Mouse (Mus musculus) liver, embryonic 16.5 days (tissue): ENCODE results near the gene Tnfrsf18. TPM values are rescaled to one million over a fixed set of nuclear protein-coding genes. Genes with fewer than 3 reads are reported as not detected.

ENCODE experiments used
- ATAC-seq: fragments of 200-750 bp; cut with Nextera tagmentation; 2 replicates; pipeline ENCODE4 v1.8.0; 2017; ENCODE audit warnings: low read depth, mild to moderate bottlenecking, moderate number of reproducible peaks, moderate library complexity
- H3K27ac ChIP-seq: fragments of 300-500 bp; sonication (generic); 2 replicates; pipeline ENCODE4 v1.5.1; 2014; ENCODE audit warnings: mild to moderate bottlenecking, low read length
- H3K27me3 ChIP-seq: fragments of 300-500 bp; sonication (generic); 2 replicates; pipeline ENCODE4 v1.6.1; 2014; ENCODE audit warnings: low read depth, low read length, mixed read lengths; ENCODE audit not compliant: control insufficient read depth, insufficient read depth
- H3K36me3 ChIP-seq: fragments of 300-500 bp; sonication (generic); 2 replicates; pipeline ENCODE4 v1.6.1; 2014; ENCODE audit warnings: mild to moderate bottlenecking; ENCODE audit not compliant: control insufficient read depth, insufficient read depth
- H3K4me1 ChIP-seq: fragments of 300-500 bp; sonication (generic); 2 replicates; pipeline ENCODE4 v1.6.1; 2014; ENCODE audit warnings: low read depth, low read length, mixed read lengths; ENCODE audit not compliant: control insufficient read depth
- H3K4me2 ChIP-seq: fragments of 300-500 bp; sonication (generic); 2 replicates; pipeline ENCODE4 v1.6.1; 2014; ENCODE audit warnings: low read depth, low read length, mixed read lengths
- H3K4me3 ChIP-seq: fragments of 300-500 bp; sonication (generic); 2 replicates; pipeline ENCODE4 v1.5.1; 2014; ENCODE audit warnings: low read depth, mild to moderate bottlenecking, low read length
- H3K9ac ChIP-seq: fragments of 300-500 bp; sonication (generic); 2 replicates; pipeline ENCODE4 v1.6.1; 2014; ENCODE audit warnings: low read depth, low read length
- H3K9me3 ChIP-seq: fragments of 300-500 bp; sonication (generic); replicated peaks from 2 replicates; pipeline ENCODE4 v1.6.1; 2016; ENCODE audit warnings: low read length; ENCODE audit not compliant: control insufficient read depth
- WGBS: fragments of 180-500 bp; shearing (Covaris S2); extraction: QIAGEN DNeasy Blood & Tissue Kit; methylation state at CpG from one replicate; pipeline ENCODE4 v1.1.7; 2014; ENCODE audit not compliant: insufficient replicate concordance; 5-methylcytosine and 5-hydroxymethylcytosine counted together
- polyA plus RNA-seq: library from polyadenylated mRNA; unstranded; fragments of >200 nt; fragmentation: Nextera tagmentation; extraction: Ambion mirVana; gene quantifications from 2 replicates; pipeline ENCODE4 v1.2.1, GENCODE M21; 2015

Gene Tnfrsf18
- polyA plus RNA-seq, 1 experiment from 2014 or later: 0.68 TPM

DNA sequence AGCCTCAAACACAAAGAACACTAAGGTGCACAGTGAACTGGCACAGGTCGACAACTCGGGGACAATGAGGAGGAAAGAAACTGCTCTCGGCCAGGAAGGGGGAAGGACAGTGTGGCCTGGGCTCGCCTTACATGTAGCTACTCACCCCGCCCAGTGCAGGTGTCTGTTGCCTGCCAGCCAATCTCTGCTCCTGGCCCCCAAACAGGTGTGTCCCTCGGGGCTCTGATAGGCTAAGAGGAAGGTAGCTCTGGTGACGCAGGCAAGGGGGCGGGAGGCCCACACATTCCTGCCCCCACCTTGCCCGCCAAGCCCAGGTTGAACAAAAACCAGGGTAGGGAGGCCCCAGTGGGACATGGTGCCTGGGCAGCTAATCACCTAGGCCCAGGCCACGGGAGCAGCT, 33.7 kb downstream of the Tnfrsf18 start:
- no peak overlapping the region for H3K9ac ChIP-seq
- 45% methylated on average over 10 of the region's 10 CpGs for WGBS
- peak; percentile 62 for ATAC-seq
- no peaks in the 10 kb centered on the region for H3K4me1 ChIP-seq
- H3K9me3 ChIP-seq: no peaks in the 10 kb centered on the region
- no peaks in the 10 kb centered on the region for H3K36me3 ChIP-seq
- H3K4me2 ChIP-seq: no peak overlapping the region
- no peak overlapping the region for H3K4me3 ChIP-seq
- H3K27ac ChIP-seq: no peak overlapping the region
- no peaks in the 10 kb centered on the region for H3K27me3 ChIP-seq

DNA sequence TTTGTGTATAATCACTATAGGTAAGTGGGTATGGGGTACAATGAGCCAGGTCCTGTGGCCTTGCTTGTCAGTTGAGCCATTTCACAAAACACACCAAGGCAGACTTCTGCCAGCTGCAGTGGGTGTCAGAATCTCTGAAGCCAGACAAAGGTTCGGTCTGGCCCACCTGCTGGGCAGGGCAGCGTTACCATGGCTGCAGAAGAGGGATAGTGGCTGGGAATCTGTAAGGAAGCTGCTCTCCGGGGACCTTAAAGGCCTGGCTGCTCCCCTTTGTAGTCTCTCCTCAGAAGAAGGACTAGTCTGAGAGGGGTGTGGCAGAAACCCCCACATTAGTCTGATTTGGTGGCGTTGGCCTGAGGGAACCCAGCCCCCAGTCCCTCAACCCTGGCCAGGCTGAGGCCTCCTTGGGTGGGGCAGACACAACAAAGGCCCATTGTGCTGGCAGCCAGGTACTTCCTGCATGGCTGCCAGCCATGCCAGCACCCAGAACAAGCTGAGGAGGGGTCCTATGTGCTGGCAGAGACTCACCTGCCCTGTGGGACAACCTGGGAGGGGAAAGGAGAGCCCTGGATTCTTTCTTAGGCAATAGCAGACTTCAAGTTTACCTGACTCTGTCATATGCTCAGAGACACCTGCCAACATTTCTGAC, 38.0 kb downstream of the Tnfrsf18 start:
- H3K9me3 ChIP-seq: no peaks in the 10 kb centered on the region
- WGBS: 38% methylated on average over 4 of the region's 4 CpGs

DNA sequence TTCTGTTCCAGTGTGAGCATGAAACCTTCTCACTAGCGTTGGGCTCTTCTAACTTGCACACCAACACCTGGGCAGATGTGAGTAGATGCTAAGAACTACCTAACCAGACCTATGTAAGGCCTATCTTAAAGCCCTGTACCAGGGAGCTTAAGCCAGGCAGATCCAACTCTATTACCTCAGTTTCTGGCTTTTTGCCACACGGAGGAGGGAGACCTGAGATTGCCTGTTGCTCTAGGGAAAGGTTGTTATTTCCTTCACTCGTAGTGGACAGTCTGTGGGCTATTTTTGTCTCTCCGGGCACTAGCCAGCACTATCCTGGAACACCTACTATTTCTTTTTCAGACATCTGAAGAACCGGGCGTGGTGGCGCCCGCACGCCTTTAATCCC, 38.5 kb downstream of the Tnfrsf18 start:
- Histone ChIP-seq H3K9me3 (no peaks in the 10 kb centered on the region), H3K27me3 (no peaks in the 10 kb centered on the region), H3K9ac (no peak overlapping the region), H3K4me2 (no peak overlapping the region), H3K4me3 (no peak overlapping the region), H3K4me1 (no peaks in the 10 kb centered on the region), H3K27ac (no peak overlapping the region), H3K36me3 (no peaks in the 10 kb centered on the region)
- 69% methylated on average over 9 of the region's 9 CpGs for WGBS
- no peak for ATAC-seq

More for the DNA sequence above, 38.0 kb downstream of the Tnfrsf18 start:
- Histone ChIP-seq H3K27me3 (no peaks in the 10 kb centered on the region), H3K4me3 (no peak overlapping the region), H3K36me3 (no peaks in the 10 kb centered on the region), H3K9ac (no peak overlapping the region), H3K4me2 (no peak overlapping the region), H3K27ac (no peak overlapping the region), H3K4me1 (no peaks in the 10 kb centered on the region)
- ATAC-seq: no peak

DNA sequence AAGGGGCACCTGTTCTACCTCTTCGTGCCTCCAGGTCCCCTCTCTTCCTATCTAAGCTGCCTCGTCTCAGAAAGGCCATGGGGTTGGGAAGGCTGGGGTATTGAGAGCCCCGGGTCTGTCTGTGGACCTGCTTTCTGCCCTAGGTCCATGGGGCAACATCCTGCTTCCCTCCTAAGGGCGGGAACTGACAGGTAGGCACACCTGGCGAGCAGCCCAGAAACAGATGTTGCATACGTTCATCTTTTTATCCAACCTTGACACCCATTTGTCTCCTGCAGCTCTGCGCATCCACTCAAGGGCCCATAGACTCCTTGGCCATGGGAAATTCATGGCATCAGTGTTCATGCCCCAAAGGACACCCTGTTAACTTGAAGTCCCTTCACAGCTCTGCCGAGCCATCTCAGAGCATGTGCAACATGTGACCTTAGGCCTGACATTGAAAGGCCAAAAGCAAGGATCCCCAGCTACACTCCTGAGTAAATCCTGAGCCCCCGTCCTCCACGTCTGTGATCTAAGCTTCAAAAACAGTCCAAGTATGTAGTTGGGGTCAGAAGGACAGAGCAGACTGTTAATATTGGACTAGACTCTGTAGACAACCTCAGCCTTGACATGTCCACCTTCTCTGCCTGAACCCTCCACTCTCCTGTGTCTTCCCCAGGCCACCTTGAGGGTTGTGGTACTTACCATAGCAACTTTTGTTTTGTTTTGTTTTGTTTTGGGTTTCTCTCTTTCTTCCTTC, 39.4 kb downstream of the Tnfrsf18 start:
- no peak overlapping the region for H3K9ac ChIP-seq
- H3K4me1 ChIP-seq: no peaks in the 10 kb centered on the region
- H3K36me3 ChIP-seq: no peaks in the 10 kb centered on the region
- no peak overlapping the region for H3K27ac ChIP-seq
- no peak overlapping the region for H3K4me2 ChIP-seq
- H3K27me3 ChIP-seq: no peaks in the 10 kb centered on the region
- WGBS: 65% methylated on average over 10 of the region's 10 CpGs
- ATAC-seq: no peak
- H3K4me3 ChIP-seq: no peak overlapping the region
- no peaks in the 10 kb centered on the region for H3K9me3 ChIP-seq

DNA sequence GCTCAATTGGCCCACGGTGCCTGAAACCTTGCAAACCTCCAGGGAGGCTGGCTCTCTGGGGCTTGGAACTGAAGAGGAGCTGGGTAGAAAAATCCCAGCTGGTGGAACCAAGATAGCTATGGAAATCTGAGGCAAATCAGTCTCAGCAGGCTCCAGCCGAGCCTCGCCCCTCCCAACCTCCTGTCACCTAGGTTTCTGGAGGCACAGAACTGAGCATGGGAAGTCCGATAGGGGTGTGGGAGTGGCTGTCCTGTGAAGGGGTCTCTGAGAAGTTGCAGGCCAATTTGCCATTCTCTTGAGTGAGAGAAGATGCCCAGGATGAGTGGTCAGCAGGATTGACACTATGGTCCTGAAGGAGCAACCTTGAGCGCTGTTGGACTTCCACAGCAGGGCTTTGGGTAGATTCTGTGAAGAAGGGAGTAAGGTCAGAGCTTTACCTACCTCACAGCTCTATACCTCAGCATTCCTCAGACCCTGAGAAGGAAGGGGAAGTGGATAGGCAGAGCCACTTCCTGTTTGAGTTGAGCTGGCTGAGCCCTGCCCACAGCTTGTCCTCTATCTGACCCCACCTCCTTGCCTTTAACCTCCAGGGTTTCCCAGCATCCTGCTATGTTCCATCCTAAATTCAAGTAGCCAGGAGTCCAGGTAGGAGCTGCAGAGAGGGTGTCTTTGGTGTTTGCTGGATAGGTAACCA, 41.4 kb downstream of the Tnfrsf18 start:
- Histone ChIP-seq H3K9me3 (no peaks in the 10 kb centered on the region), H3K27me3 (no peaks in the 10 kb centered on the region), H3K36me3 (no peaks in the 10 kb centered on the region), H3K4me2 (no peak overlapping the region), H3K27ac (no peak overlapping the region), H3K4me1 (no peaks in the 10 kb centered on the region), H3K4me3 (no peak overlapping the region), H3K9ac (no peak overlapping the region)
- WGBS: 39% methylated on average over 5 of the region's 5 CpGs
- no peak for ATAC-seq

DNA sequence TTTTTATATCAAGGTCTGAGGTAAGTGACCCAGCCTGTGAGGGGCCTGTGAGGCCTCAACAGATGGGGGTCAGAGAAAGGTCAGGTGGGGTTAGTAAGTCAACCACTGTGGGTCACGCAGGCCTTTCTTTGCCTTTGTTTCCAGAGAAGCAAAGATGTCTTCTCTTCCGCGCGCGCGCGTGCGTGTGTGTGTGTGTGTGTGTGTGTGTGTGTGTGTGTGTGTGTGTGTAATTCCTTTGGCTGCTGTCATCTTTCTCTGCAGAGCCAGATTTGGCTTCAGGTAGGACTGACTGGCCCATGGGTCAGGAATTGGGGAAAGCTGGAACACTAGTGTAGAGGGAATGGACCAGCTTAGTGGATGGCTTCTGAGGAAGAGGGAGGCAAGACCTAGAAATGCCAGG, 43.7 kb downstream of the Tnfrsf18 start:
- H3K9ac ChIP-seq: no peak overlapping the region
- H3K9me3 ChIP-seq: no peaks in the 10 kb centered on the region
- no peaks in the 10 kb centered on the region for H3K27me3 ChIP-seq
- H3K4me2 ChIP-seq: no peak overlapping the region
- H3K27ac ChIP-seq: no peak overlapping the region
- no peaks in the 10 kb centered on the region for H3K4me1 ChIP-seq
- H3K4me3 ChIP-seq: no peak overlapping the region
- WGBS: 83% methylated on average over 8 of the region's 8 CpGs
- no peaks in the 10 kb centered on the region for H3K36me3 ChIP-seq
- ATAC-seq: no peak

DNA sequence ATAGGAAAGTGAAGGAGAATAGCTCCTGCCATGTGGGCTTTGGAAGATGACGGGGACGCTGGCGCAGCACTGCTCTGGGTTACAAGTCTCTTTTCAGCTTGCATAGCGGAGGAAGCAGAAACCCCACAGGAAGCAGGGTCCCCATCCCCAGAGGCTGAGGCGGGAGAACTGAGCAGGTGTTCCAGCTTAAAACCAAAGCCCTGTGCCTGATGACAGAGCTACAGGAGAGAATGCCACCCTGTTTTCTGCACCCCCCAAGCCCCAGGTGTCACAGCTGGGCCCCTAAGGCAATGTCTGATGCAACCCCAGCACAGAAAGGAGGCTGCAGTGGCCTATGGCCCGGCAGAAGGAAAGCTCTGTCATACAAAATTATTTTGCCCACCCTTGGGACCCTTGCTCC, 44.3 kb downstream of the Tnfrsf18 start:
- Histone ChIP-seq H3K9me3 (no peaks in the 10 kb centered on the region), H3K36me3 (no peaks in the 10 kb centered on the region), H3K27ac (no peak overlapping the region), H3K27me3 (no peaks in the 10 kb centered on the region), H3K9ac (no peak overlapping the region), H3K4me2 (no peak overlapping the region), H3K4me3 (no peak overlapping the region), H3K4me1 (no peaks in the 10 kb centered on the region)
- WGBS: 38% methylated on average over 6 of the region's 6 CpGs
- ATAC-seq: peak; percentile 32; the same call in 1 of the 2 replicates

DNA sequence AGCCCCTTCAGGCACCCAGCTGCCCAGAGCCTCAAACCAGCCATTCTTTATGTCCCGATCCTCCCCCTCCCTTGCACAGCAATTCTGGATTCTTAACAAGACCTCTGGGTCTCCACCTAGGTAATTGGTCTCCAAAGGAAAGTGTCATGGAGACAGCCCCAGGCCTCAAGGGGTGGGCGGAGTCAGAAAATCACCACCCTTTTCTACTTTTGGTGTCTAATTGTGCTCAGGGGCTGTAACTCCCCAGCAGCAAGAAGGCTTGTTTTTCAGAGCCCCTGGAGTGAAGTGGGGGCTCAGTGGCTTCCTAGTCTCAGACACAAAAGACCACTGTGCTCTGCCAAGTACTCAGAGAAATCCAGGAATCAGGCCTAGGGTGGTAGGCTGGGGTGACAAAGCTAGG, 44.8 kb downstream of the Tnfrsf18 start:
- ATAC-seq: no peak
- H3K27ac ChIP-seq: no peak overlapping the region

DNA sequence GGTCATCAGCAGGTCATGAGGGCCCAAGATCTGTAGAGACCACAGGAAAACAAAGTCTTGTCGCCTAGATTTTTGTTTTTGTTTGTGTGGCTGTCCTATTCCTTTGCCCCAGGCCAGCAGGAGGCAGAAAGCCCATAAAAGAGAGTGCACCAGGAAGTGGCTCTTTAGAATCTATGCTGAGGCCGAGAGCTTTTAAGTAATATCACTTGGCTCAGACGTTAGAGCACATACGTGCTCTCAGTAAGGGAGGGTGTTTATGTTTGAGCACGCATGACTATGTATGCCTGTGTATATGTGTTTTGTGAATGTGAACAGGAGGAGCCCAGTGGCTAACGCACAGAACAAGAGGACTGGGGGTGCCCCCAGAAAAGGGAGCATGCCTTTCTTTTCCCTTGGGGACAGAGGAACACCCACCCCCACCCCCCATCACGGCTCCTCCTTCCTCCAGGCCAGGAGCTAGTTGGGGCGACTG, 51.0 kb downstream of the Tnfrsf18 start:
- Histone ChIP-seq H3K27ac (no peak overlapping the region), H3K36me3 (no peaks in the 10 kb centered on the region), H3K9me3 (no peaks in the 10 kb centered on the region), H3K4me1 (peaks cover 10% of the 10 kb centered on the region), H3K4me3 (peak overlapping the region; percentile 55), H3K27me3 (peaks cover 13% of the 10 kb centered on the region), H3K4me2 (peak overlapping the region; percentile 70), H3K9ac (no peak overlapping the region; the same call in 1 of the 2 replicates)
- 9% methylated on average over 8 of the region's 8 CpGs for WGBS
- no peak; the same call in 1 of the 2 replicates for ATAC-seq

More for the DNA sequence above, 44.8 kb downstream of the Tnfrsf18 start:
- Histone ChIP-seq H3K4me1 (no peaks in the 10 kb centered on the region), H3K9me3 (no peaks in the 10 kb centered on the region), H3K4me2 (no peak overlapping the region), H3K4me3 (no peak overlapping the region), H3K27me3 (no peaks in the 10 kb centered on the region), H3K9ac (no peak overlapping the region), H3K36me3 (no peaks in the 10 kb centered on the region)
- WGBS: 62% methylated on average over 2 of the region's 2 CpGs
